Mouse (Mus musculus) thymus, adult 18-20 months (tissue): ENCODE measurements at regions not wholly inside any gene's neighbourhood (a gene's known extent, or its start where the extent isn't known, plus 50 kb on each side); places are given as distances from the start of the nearest gene placed in this dataset.

Source experiments
- DNase-seq, 2 experiments: peaks; one replicate each; pipeline ENCODE4 v3.0.0; 2022; ENCODE audit warnings: mixed read lengths in 2 of 2

DNA sequence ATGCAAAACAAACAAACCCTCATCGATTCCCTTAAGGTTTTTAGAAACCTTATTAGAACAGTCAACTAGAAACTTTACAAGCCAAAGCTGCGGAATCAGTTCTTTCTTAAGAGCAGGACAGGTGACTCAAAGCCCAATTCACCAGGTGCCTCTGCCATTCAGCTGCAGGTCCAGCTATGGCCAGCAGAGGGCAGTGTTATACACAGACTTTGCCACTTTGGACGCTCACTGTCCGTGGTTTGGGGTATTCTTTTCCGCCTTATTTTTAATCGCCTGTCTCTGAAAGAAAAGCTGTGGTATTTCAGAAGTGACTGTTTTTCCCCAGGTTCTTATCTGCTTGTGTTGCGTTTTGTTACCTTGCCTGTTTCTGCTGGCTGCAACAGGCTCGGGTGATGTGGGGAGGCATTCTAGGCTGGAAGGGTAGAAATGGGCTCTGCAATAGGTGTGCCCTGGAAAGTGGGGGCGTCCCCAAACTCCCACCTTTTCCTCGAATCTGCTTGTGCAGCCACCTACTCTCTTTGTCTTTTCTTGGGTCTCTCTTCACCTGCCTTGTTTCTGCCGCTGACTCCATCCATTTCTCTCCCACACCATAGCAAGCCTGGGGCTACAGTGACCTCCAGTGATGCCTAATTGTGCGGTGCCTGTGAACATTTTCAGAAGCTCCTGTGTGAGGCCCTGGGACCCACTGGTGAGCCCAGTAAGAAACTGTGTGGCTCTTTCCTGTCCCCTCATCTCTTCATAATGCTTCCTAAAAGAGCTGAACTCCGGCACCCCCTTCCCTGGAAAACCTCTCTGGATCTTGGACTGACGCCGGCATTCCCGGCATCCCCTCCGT lies 142.4 kb downstream of the Mtx3 start:
- DNase-seq, result peak; percentile 27 to 41

DNA sequence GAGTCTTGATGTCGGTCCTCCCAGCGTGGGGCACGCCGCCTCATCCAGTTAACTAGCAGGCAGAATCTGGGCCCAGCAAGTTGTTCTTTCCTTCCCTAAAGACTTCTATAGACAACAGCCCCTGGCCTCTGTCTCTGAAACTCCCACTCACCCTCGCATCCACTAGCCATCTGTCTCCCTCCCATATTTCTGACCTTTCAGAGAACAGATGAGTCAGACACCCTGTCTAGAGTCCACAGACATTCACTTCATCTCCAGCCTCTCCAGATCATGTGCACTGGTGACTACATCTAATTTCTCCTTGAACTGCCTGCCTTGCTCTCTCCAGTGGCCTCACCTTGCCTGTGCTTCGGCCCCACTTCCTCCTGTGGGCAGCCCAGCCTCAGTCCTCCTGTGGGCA lies 143.1 kb downstream of the Mtx3 start:
- no peak for DNase-seq

DNA sequence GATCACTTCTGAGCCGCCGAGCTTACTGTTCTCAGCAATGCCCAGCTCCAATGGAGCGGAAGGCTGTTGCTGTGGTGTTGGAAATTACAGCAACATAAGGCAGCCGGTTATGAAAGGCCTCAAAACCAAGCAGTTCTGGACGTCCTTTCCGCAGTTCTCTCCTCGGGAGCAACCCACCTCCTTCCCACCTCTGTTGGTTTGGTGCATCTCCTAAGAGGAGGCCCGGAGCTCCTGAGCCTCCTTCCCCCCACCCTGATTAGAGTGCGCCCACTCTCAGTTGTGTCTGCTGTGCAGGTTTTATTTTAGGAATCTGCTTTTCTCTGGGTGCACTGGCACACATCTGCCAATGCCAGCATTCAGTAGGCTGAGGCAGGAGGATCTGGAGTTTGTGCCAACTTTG lies 144.0 kb downstream of the Mtx3 start:
- DNase-seq, result no peak

DNA sequence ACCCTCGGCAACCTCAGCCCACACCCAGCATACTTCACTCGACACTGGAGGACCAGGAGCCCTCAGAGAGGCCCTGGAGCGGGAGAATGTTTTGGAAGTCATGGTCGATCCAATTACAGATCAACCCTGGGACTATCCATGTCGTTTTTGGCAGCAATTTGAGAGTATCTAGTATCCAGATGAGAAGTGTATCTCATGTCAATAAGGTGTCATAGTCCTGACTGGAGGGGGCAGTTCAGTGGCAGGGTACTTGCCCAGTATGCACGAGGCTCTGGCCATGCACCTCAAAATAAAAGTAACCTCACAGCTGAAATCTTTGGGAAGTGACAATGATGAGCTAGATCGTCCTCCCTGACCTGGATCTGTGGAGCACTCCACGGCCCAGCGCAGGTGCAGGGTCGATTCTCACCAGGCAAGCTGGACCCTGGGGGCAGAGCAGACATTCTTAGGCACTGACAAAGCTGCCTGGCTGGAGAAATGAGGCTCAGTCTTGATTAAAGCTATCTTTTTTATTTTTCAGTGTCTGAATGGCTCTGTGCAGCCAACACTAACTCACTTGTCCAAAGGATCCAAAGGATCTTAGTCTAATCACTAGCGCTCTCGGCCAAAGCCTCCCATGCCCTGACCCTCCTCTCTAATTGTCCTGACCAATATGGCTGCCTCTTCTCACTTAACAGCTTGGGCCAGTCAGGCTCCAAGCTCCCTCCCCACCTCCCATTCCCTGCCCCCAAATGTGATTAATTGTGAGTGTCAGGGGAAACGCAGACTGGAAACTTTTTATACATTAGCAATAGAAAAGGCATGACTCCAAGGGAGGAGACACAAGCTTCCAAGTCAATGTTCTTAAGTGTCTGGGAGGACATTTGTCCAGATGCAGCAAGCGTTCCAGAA lies 146.0 kb downstream of the Mtx3 start:
- no peak for DNase-seq
